ENCODE assay signal across 11 mouse cellular contexts in the genomic region with DNA sequence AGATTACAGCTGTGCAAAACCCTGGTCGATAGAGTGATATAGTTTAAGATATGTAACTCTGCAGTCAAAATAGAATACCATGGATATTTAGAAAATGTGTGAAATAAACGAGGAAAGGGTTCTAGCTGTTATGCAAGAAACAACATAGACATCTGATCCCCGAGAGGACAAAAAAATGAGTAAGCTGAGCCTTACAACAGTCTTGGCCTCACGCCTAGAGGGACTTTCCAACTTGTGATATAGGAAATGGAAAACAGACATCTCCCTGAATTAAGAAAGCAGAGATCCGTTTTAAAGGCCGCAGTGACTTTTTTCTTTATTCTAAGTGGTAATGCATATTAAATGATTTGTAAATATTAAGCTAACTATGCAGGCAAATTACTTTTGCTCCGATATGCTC. TPM values are rescaled to one million over a fixed set of nuclear protein-coding genes. Genes with fewer than 3 reads are reported as not detected.
A peak's percentile ranks its signal among the peaks of the same experiment; 100 is the strongest.
DNase-seq lines count a peak whose midpoint lies in the region; TF ChIP-seq lines count a peak whose summit lies in the region.
"Had no signal": no experiment of that assay in that cellular context is flagged by ENCODE, and none has a peak within 500 bp of the region (broad histone marks: within the 10 kb centered on the region; RNA-seq: fewer than 3 reads in every experiment).

No protein-coding gene starts in this region.

- TF ChIP-seq POLR2A in kidney, adult 2 months (IDR thresholded peaks at IDR 0.05; ENCODE audit: low read depth, low read length) = no peak

- no peaks in the 10 kb centered on the region for H3K36me3 ChIP-seq in kidney, adult 2 months (ENCODE audit: control insufficient read depth, insufficient read depth, low read length)
- H3K36me3 ChIP-seq in C2C12 (ENCODE audit: control insufficient read depth, insufficient read depth) = no peaks in the 10 kb centered on the region
- H3K36me3 ChIP-seq: heart, embryonic 13.5 days had no signal

- no peak for TF ChIP-seq CTCF in kidney, adult 2 months (conservative IDR thresholded peaks at IDR 0.05; ENCODE audit: insufficient read depth, insufficient read length, low read depth, low read length)
- no peak for TF ChIP-seq CTCF in C2C12 (IDR thresholded peaks at IDR 0.05; ENCODE audit: control insufficient read depth, insufficient read depth, insufficient read length)

- intact Hi-C loops in heart, postnatal 14 days (cut with DNase I) = no loop called here

- WGBS in kidney, adult 2 months = 73% methylated on average over 7 of the region's 7 CpGs

- H3ac ChIP-seq in C2C12 (ENCODE audit: control insufficient read depth, insufficient read length, low read depth) = no peak overlapping the region

- H3K27ac ChIP-seq in kidney, adult 2 months (ENCODE audit: insufficient read depth, low read depth, low read length) = no peak overlapping the region
- H3K27ac ChIP-seq: heart, embryonic 13.5 days; liver, embryonic 14.5 days had no signal

- no peaks in the 10 kb centered on the region for H3K4me1 ChIP-seq in kidney, adult 2 months (ENCODE audit: control insufficient read depth, insufficient read depth, low read length)

- H3K4me3 ChIP-seq in kidney, adult 2 months (ENCODE audit: insufficient read depth, low read depth, low read length) = no peak overlapping the region
- H3K4me3 ChIP-seq in C2C12 (ENCODE audit: insufficient read depth, poor library complexity, severe bottlenecking) = no peak overlapping the region
- H3K4me3 ChIP-seq: heart, embryonic 13.5 days had no signal

- no peaks in the 10 kb centered on the region for H3K79me2 ChIP-seq in C2C12 (ENCODE audit: control insufficient read depth, insufficient read depth)

- no peaks in the 10 kb centered on the region for H3K27me3 ChIP-seq in kidney, adult 2 months (replicated peaks; ENCODE audit: control insufficient read depth, insufficient read depth, low read length)
- H3K27me3 ChIP-seq in C2C12 (ENCODE audit: control insufficient read depth, insufficient read depth, insufficient read length) = no peaks in the 10 kb centered on the region
- H3K27me3 ChIP-seq: heart, embryonic 13.5 days had no signal

- peak; percentile 16 for DNase-seq in kidney, adult 2 months
- no peak for DNase-seq in kidney, adult 11 months
- peak; percentile 55 for DNase-seq in adrenal gland, postnatal 10 days
- peak; percentile 26 to 52 for DNase-seq in heart, postnatal 14 days
- DNase-seq in left cerebral cortex, adult 9 months (ENCODE audit: low spot score in 2 of 2) = no peak
- DNase-seq in left cerebral cortex, adult 8-10 months (ENCODE audit: low spot score in 2 of 2) = no peak
- DNase-seq: cerebellum, postnatal 36 days had no signal

- H3K79me3 ChIP-seq in C2C12 (ENCODE audit: low read depth) = no peaks in the 10 kb centered on the region

TF ChIP-seq in C2C12, 6 proteins besides CTCF, POLR2A, EP300 and RAD21:
- no peak for TF ChIP-seq FOSL1 (IDR thresholded peaks at IDR 0.05; ENCODE audit: insufficient read depth, low read length, poor library complexity, severe bottlenecking)
- no peak for TF ChIP-seq MYOG (IDR thresholded peaks at IDR 0.05; ENCODE audit: control insufficient read depth, extremely low read depth, insufficient read length)
- no peak for TF ChIP-seq MAX (IDR thresholded peaks at IDR 0.05)
- TF ChIP-seq USF1 (IDR thresholded peaks at IDR 0.05; ENCODE audit: low read depth) = no peak
- peak; percentile 19 for TF ChIP-seq CEBPB (IDR thresholded peaks at IDR 0.05; ENCODE audit: low read depth)
- no peak for TF ChIP-seq MYOD1 (IDR thresholded peaks at IDR 0.05; ENCODE audit: control insufficient read depth, insufficient read length, low read depth)

RNA-seq across cellular contexts. Expression of gene Nsun7, which starts 9.9 kb away (rescaled TPM):
- polyA plus RNA-seq in kidney, adult 2 months (2012; rRNA removed) = 0.36 and 0.42 TPM in 2 replicates
- 0.02 TPM for polyA plus RNA-seq in C2C12 (2012; fragmentation: generic; extraction: Trizol)
- total RNA-seq in adrenal gland, postnatal 10 days (2021) = under 1 TPM; 0.39 to 0.48 TPM
- total RNA-seq in heart, postnatal 14 days (2021) = under 1 TPM; 0.07 to 0.17 TPM
- total RNA-seq in left cerebral cortex, adult 8-10 months (2022) = 1 to 10 TPM; 4.2 to 5.1 (median 4.7) TPM
- polyA plus RNA-seq: large intestine, adult 2 months had no signal

Comparison
In these comparisons a context has a peak if more than half of its experiments do, and no peak if none do; other contexts are left out.
1. DNase-seq: peak in kidney, adult 2 months (single experiment), adrenal gland, postnatal 10 days (single experiment) and heart, postnatal 14 days (2 of 2); none in kidney, adult 11 months (single experiment), left cerebral cortex, adult 9 months (0 of 2) and left cerebral cortex, adult 8-10 months (0 of 2).